Mouse (Mus musculus): ENCODE results near the gene Stx2.

- TF ChIP-seq CTCF (IDR thresholded peaks at IDR 0.05; ENCODE audit: extremely low read depth, insufficient read length, insufficient replicate concordance, low read depth, low read length) (no peak), POLR2A (IDR thresholded peaks at IDR 0.05; ENCODE audit: low read depth, low read length) (0 out of 2 replicates have a peak, but pooled peaks have one; percentile 12)
Measured at GRCm38 (mm10) chr5:129008412-129008826, at the start of gene Stx2.
